Mouse (Mus musculus): ENCODE data around the gene Slc16a10.

DNA sequence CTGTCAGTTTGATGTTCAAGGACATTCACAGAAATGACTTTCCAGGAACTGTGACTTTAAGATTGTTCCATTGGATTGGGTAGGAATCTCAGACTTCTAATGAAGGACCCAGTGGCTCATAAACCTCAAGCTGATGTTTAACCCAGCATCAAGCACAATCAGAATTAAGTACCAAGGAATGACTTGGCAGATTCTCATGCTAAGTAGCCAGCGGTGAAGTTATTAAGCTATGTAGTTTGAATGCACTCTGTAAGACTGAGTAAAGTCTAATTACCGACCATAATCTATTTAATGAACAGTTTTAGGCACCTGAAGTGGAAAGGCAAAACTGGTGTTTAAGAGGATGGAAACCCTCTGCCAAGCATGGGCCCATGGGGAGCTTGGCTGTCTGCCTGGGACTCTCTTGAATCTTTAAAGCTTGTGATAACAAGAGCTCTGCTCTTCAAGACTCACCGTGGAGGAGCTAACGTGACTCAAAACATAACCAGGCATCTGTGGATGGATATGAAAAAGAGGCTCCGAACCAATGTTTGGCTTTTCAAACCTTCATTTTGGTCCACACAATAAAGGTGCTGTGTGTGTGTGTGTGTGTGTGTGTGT, 123.7 kb downstream of the Slc16a10 start:
- TF ChIP-seq CTCF (IDR thresholded peaks at IDR 0.05; ENCODE audit: extremely low read depth, insufficient read length, insufficient replicate concordance, low read depth, low read length) (no peak), POLR2A (IDR thresholded peaks at IDR 0.05; ENCODE audit: low read depth, low read length) (no peak)

Data from small intestine, adult 2 months (tissue).